Mouse (Mus musculus) lung, embryonic 16.5 days (tissue): ENCODE data around the gene Golga4. TPM values are rescaled to one million over a fixed set of nuclear protein-coding genes. Genes with fewer than 3 reads are reported as not detected.
A peak's percentile ranks its signal among the peaks of the same experiment; 100 is the strongest.

Source experiments
- ATAC-seq: fragments of 200-750 bp; cut with Nextera tagmentation; 2 replicates; pipeline ENCODE4 v1.8.0; 2017; ENCODE audit warnings: low read depth, mild to moderate bottlenecking, moderate library complexity
- H3K27ac ChIP-seq: fragments of 300-500 bp; sonication (generic); 2 replicates; pipeline ENCODE4 v1.5.1; 2014; ENCODE audit warnings: mild to moderate bottlenecking, control low read depth, low read length
- H3K27me3 ChIP-seq: fragments of 300-500 bp; sonication (generic); 2 replicates; pipeline ENCODE4 v1.6.1; 2014; ENCODE audit warnings: low read depth, low read length, mixed read lengths; ENCODE audit not compliant: control insufficient read depth, insufficient read depth
- H3K36me3 ChIP-seq: fragments of 300-500 bp; sonication (generic); 2 replicates; pipeline ENCODE4 v1.6.1; 2014; ENCODE audit warnings: low read length; ENCODE audit not compliant: control insufficient read depth, insufficient read depth
- H3K4me1 ChIP-seq: fragments of 300-500 bp; sonication (generic); replicated peaks from 2 replicates; pipeline ENCODE4 v1.6.1; 2014; ENCODE audit warnings: low read length, mixed read lengths; ENCODE audit not compliant: control insufficient read depth, insufficient read depth
- H3K4me2 ChIP-seq: fragments of 300-500 bp; sonication (generic); 2 replicates; pipeline ENCODE4 v1.6.1; 2014; ENCODE audit warnings: low read depth, low read length, control low read depth
- H3K4me3 ChIP-seq: fragments of 300-500 bp; sonication (generic); 2 replicates; pipeline ENCODE4 v1.5.1; 2014; ENCODE audit warnings: mild to moderate bottlenecking, low read length, control low read depth
- H3K9ac ChIP-seq: fragments of 300-500 bp; sonication (generic); 2 replicates; pipeline ENCODE4 v1.6.1; 2014; ENCODE audit warnings: low read length, control low read depth
- H3K9me3 ChIP-seq: fragments of 300-500 bp; sonication (generic); 2 replicates; pipeline ENCODE4 v1.6.1; 2016; ENCODE audit warnings: low read length; ENCODE audit not compliant: control insufficient read depth
- WGBS: fragments of 180-500 bp; shearing (Covaris S2); extraction: QIAGEN DNeasy Blood & Tissue Kit; methylation state at CpG from one replicate; pipeline ENCODE4 v1.1.7; 2014; 5-methylcytosine and 5-hydroxymethylcytosine counted together
- polyA plus RNA-seq: library from polyadenylated mRNA; unstranded; fragments of >200 nt; fragmentation: Nextera tagmentation; extraction: Ambion mirVana; gene quantifications from 2 replicates; pipeline ENCODE4 v1.2.1, GENCODE M21; 2015

Golga4 gene
- polyA plus RNA-seq, 1 experiment from 2014 or later: 40.2 TPM

DNA sequence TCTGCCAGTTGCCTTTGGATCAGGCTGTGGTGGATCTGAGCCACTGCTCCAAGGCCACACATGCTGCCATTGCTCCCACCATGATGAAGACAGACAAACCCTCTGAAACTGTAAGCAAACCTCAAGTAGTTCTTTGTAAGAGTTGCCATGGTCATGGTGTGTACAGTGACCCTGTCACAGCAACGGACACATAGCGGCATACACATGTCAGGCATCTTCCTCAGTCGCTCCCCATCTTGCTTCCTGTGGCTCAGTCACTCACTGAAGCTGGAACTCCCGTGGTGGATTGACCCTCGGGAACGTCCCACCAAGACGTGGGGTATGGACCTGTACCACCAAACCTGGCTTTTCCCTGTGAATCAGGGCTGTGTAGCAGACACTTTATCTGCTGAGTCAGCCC is 57.8 kb downstream of the Golga4 start:
- no peak overlapping the region for H3K4me3 ChIP-seq
- H3K9ac ChIP-seq: no peak overlapping the region
- no peaks in the 10 kb centered on the region for H3K27me3 ChIP-seq
- no peaks in the 10 kb centered on the region for H3K9me3 ChIP-seq
- ATAC-seq: no peak
- peaks cover 45% of the 10 kb centered on the region for H3K36me3 ChIP-seq
- no peak overlapping the region for H3K4me2 ChIP-seq
- H3K27ac ChIP-seq: no peak overlapping the region
- no peaks in the 10 kb centered on the region for H3K4me1 ChIP-seq
- 86% methylated on average over 7 of the region's 7 CpGs for WGBS

DNA sequence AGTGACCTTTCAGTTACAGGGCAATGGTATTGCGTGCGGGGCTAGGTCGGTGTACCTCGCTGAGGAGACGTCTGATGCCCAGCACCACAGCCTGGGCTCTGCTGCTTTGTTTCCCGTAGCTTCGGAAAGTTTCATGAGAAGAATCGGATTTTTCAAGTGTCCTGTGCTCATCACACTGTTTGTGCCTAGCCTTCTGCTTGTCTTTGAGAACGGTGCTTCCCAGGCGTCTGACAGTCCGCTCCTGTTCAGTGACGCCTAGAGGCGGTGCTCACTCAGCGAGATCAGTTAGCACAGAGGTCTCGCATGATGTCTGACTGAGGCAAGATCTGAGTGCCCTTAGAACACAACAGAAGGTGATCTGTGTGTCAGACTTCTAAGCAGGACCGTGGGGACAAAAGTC is 58.6 kb downstream of the Golga4 start:
- no peak overlapping the region for H3K27ac ChIP-seq
- no peak overlapping the region for H3K4me3 ChIP-seq
- H3K9ac ChIP-seq: no peak overlapping the region
- no peaks in the 10 kb centered on the region for H3K9me3 ChIP-seq
- H3K36me3 ChIP-seq: peaks cover 46% of the 10 kb centered on the region
- WGBS: 87% methylated on average over 16 of the region's 16 CpGs
- no peaks in the 10 kb centered on the region for H3K4me1 ChIP-seq
- ATAC-seq: no peak
- H3K27me3 ChIP-seq: no peaks in the 10 kb centered on the region
- no peak overlapping the region for H3K4me2 ChIP-seq

DNA sequence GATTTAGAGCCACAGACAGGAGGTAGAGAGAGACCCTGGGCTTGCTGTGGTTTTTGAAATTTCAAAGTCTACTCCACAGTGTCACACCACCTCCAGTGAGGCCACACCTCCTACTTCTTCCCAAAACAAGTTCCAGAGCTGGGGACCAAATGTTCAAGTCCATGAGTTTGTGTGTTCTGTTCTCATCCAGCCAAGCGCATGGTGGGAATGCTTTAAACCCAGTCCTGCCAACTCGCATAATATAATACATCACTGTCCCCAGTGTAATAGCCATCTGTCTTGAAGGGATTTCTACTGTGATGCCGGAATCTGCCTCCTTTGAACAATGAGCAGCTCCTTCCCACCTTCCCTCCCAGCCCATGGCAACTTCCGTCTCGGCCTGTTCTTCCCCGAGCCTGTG is 63.3 kb downstream of the Golga4 start:
- Histone ChIP-seq H3K27ac (no peak overlapping the region), H3K36me3 (peaks cover 42% of the 10 kb centered on the region), H3K4me2 (no peak overlapping the region), H3K4me3 (no peak overlapping the region), H3K9me3 (no peaks in the 10 kb centered on the region), H3K27me3 (no peaks in the 10 kb centered on the region), H3K9ac (no peak overlapping the region), H3K4me1 (no peaks in the 10 kb centered on the region)
- no peak for ATAC-seq
- 84% methylated on average over 6 of the region's 6 CpGs for WGBS

DNA sequence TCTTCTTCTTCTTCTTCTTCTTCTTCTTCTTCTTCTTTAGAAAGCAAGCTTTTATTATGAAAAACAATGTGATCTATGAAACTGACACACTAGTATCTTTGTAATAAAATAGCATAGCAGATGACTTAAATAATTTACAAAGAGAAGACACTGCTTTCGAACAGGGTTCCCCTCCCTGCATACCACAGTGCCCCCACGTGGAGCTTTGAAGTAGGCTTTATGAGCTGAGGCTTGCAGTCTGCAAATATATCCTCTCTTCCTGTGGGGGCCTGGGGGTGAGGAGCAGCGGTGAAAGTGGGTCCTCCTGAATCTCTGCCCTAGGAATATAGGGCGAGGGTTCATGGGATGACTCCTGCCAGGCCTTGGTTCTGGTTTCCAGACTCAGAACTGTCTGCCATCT is 64.8 kb downstream of the Golga4 start:
- Histone ChIP-seq H3K9ac (no peak overlapping the region), H3K27ac (no peak overlapping the region), H3K27me3 (no peaks in the 10 kb centered on the region), H3K9me3 (no peaks in the 10 kb centered on the region), H3K4me2 (no peak overlapping the region), H3K4me3 (no peak overlapping the region), H3K4me1 (no peaks in the 10 kb centered on the region), H3K36me3 (peaks cover 37% of the 10 kb centered on the region)
- WGBS: 68% methylated on average over 4 of the region's 4 CpGs
- no peak for ATAC-seq

DNA sequence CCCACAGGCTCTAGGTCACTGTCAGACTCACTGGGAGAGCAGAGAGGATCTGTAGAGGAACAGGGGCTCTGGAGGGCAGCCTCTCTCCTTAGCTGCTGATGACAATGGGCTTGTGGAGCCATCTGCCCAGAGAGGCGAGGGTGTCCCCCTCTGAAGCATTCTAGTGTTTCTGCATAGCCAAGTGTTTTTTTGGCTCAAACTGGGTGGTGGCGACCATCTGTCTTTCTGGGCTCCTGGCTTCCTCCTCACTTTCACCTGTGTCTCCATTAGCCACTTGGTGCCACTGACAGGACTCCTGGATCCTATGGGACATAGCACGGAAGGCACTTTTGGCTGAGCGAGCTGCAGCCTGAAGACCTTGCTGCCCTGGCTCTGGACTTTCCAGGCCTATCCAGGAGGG is 65.6 kb downstream of the Golga4 start:
- no peak overlapping the region for H3K4me3 ChIP-seq
- WGBS: 84% methylated on average over 4 of the region's 4 CpGs
- H3K9ac ChIP-seq: no peak overlapping the region
- H3K36me3 ChIP-seq: peaks cover 39% of the 10 kb centered on the region
- no peaks in the 10 kb centered on the region for H3K4me1 ChIP-seq
- H3K27ac ChIP-seq: no peak overlapping the region
- no peaks in the 10 kb centered on the region for H3K27me3 ChIP-seq
- H3K9me3 ChIP-seq: no peaks in the 10 kb centered on the region
- ATAC-seq: no peak
- no peak overlapping the region for H3K4me2 ChIP-seq

DNA sequence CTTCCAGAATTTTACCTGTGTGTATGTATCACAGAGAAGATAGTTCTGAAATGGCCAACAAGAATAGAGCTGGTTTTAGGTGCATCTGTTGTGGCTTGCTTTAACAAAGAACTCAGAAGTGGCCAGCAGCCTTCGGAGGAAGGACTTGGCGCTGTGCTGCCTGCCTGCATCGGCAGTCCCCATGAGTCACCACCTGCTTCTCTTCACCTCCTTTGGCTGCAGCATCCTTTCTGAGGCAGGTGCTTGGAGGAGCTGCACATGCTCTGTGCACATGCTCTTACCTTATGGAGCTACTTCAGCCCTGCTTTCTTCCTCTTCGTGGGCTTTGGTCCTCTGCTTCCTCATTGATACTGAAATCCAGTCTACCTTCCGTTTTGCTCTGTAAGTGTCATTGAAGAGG is 68.8 kb downstream of the Golga4 start:
- Histone ChIP-seq H3K9ac (no peak overlapping the region), H3K4me3 (no peak overlapping the region), H3K27me3 (no peaks in the 10 kb centered on the region), H3K9me3 (no peaks in the 10 kb centered on the region), H3K4me1 (no peaks in the 10 kb centered on the region), H3K36me3 (peaks cover 28% of the 10 kb centered on the region), H3K4me2 (no peak overlapping the region), H3K27ac (no peak overlapping the region)
- WGBS: 93% methylated on average over 5 of the region's 5 CpGs
- ATAC-seq: no peak

DNA sequence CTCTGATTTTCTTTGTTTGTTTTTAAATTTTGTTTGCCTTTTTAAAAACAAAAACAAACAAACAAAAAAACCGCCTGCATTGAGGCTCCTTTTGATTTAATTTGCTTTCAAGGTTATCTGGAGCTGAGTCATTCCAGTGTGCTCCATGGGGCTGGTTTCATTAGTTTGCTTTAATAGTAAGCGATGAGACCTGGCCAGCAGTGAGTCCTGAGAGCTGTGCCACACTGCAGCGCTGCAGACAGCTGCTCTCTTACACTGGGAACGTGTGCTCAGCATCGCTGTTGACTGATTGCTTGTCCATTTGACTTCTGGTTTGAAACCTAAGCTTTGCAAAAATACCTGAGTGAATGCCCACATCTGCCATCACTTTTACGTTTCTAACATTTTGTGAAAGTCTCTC is 74.3 kb downstream of the Golga4 start:
- Histone ChIP-seq H3K4me3 (no peak overlapping the region), H3K27me3 (no peaks in the 10 kb centered on the region), H3K9ac (no peak overlapping the region), H3K27ac (no peak overlapping the region), H3K4me1 (no peaks in the 10 kb centered on the region), H3K4me2 (no peak overlapping the region), H3K9me3 (no peaks in the 10 kb centered on the region), H3K36me3 (peaks cover 10% of the 10 kb centered on the region)
- WGBS: 66% methylated on average over 6 of the region's 6 CpGs
- no peak for ATAC-seq

DNA sequence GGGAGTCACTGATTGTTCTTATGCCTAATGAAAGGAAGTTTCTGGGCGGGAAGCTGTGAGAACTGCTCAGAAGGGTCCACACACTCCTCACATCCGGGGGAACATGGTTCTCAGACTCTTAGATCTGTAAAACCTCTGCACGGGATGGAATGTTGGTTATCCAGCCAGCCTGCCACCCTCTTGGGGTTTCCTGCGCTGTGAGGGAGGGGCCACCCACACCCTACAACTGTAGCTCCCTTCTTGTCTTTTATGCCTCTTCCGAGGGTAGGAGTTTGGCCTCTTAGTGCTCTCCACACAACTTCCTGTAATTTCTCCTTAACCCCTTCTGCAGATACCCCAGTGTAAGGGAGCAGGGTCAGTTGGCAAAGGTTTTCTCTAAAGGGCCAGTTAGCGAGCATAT is 76.7 kb downstream of the Golga4 start:
- Histone ChIP-seq H3K9ac (no peak overlapping the region), H3K27me3 (no peaks in the 10 kb centered on the region), H3K27ac (no peak overlapping the region), H3K4me3 (no peak overlapping the region), H3K36me3 (peaks cover 5% of the 10 kb centered on the region), H3K9me3 (no peaks in the 10 kb centered on the region), H3K4me1 (no peaks in the 10 kb centered on the region), H3K4me2 (no peak overlapping the region)
- peak; percentile 54 for ATAC-seq
- 55% methylated on average over 6 of the region's 6 CpGs for WGBS

DNA sequence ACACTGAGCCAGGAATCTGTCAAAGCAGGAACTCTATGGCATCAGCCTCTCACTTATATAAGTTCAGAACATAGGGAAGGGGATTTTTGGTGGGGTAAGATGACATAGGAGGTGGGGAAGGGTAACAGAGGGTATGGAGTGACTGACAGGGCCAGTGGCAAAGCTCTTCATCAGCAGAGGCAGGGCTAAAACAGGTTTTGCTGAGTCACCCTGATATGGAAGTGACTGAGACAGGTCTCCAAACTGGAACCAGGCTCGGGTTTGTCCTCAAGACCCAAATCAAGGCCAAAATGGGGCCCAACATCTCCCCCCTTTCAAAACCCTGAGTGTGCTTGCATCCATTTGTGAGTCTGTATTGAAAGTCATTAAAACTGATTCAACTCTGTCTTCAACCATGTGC is 78.8 kb downstream of the Golga4 start:
- no peak overlapping the region for H3K27ac ChIP-seq
- H3K36me3 ChIP-seq: peaks cover 2% of the 10 kb centered on the region
- H3K9ac ChIP-seq: no peak overlapping the region
- no peak overlapping the region for H3K4me2 ChIP-seq
- H3K27me3 ChIP-seq: no peaks in the 10 kb centered on the region
- H3K4me1 ChIP-seq: no peaks in the 10 kb centered on the region
- 73% methylated on average over 1 of the region's 1 CpGs for WGBS
- no peak for ATAC-seq
- no peaks in the 10 kb centered on the region for H3K9me3 ChIP-seq
- no peak overlapping the region for H3K4me3 ChIP-seq

DNA sequence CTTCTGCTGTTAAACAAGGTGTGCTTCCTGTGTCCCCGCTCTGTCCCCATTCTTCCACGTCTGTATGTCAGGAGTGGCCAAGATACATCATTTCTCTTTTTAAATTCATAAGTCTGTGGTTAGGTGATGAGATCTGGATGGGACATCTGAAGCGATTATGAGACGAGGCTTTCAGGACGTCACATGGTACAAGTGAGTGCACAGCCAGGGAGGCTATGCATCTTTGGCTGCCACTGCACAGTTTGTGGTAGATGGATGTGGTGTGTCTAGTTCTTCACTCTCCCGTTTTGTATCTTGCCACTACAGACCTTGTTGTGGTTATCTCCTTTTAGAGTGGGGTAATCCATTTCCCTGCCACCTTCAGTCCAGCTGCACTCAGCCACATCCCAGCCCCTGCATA is 79.9 kb downstream of the Golga4 start:
- Histone ChIP-seq H3K27me3 (no peaks in the 10 kb centered on the region), H3K36me3 (peaks cover 2% of the 10 kb centered on the region), H3K4me1 (no peaks in the 10 kb centered on the region), H3K9me3 (no peaks in the 10 kb centered on the region), H3K4me3 (no peak overlapping the region), H3K4me2 (no peak overlapping the region), H3K27ac (no peak overlapping the region), H3K9ac (no peak overlapping the region)
- ATAC-seq: no peak
- WGBS: 55% methylated on average over 6 of the region's 6 CpGs
